Mouse (Mus musculus): Measurements from ENCODE around the gene Arhgef11. TPM values are rescaled to one million over a fixed set of nuclear protein-coding genes. Genes with fewer than 3 reads are reported as not detected.

Gene Arhgef11
- polyA plus RNA-seq, 1 experiment from 2014 or later = 27.4 TPM

DNA sequence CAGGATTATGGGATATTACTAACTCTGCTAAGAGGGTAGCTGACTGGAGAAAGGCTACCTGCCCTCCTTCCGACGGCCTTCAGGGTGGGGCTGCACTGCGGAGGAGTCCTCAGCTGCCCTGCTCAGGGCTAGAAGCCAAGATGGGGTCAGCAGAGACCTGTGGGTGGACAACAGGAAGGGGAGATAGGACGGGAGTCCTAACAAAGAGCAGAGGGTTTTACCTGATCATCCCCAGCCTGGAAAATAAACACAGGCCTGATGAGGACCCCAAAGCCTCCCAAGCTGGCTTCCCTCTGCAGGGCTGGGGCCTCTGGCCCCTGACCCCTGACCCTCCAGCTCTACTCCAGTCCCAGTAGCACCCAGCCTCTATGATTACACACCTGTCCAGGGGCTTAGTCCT is 145.8 kb downstream of the Arhgef11 start:
- no peak overlapping the region for H3K4me2 ChIP-seq (ENCODE audit: low read length)
- WGBS = 62% methylated on average over 4 of the region's 4 CpGs
- H3K27ac ChIP-seq (ENCODE audit: low read length) = no peak overlapping the region
- no peak overlapping the region for H3K9ac ChIP-seq (replicated peaks; ENCODE audit: low read depth, low read length)
- H3K9me3 ChIP-seq (ENCODE audit: control insufficient read depth, low read length) = no peaks in the 10 kb centered on the region
- H3K4me1 ChIP-seq (replicated peaks; ENCODE audit: control insufficient read depth, insufficient read depth, low read length) = peaks cover 4% of the 10 kb centered on the region; the same call in 1 of the 2 replicates
- no peak for ATAC-seq
- no peaks in the 10 kb centered on the region for H3K27me3 ChIP-seq (replicated peaks; ENCODE audit: control insufficient read depth, insufficient read depth, low read length)
- no peaks in the 10 kb centered on the region for H3K36me3 ChIP-seq (ENCODE audit: control insufficient read depth, insufficient read depth)
- H3K4me3 ChIP-seq (replicated peaks; ENCODE audit: low read length) = no peak overlapping the region

DNA sequence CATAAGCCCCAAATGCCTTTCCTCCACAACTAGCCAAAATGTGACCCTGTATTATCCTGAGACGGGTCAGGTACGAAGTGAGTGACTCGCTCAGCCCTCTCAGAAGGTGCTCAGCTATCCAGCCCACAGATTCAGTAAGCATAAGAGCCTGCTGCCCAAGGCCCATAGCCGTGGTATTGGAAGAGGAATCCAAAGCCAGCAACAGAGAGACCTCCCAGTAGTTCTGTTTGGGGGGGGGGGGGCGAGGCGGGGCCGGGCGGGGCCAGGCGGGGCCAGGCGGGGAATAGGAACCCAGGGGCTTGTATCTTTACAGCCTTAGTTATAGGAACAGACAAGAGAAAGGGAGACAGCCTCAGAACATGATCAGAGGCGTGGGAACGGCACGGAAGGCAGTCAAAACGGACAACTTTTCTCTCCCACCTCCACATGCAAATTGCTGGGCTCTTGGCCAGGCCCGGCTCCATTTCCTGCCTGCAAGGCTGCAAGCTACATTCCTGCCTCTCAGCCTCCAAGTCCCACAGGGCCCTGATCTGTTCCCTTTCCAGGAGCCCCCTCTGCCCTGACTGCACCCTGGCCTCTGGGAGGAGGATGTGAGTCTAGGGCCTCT is 146.4 kb downstream of the Arhgef11 start:
- ATAC-seq = 0 out of 2 replicates have a peak, but pooled peaks have one; percentile 36
- Histone ChIP-seq H3K4me1 (replicated peaks; ENCODE audit: control insufficient read depth, insufficient read depth, low read length) (peaks cover 4% of the 10 kb centered on the region; the same call in 1 of the 2 replicates), H3K4me3 (replicated peaks; ENCODE audit: low read length) (no peak overlapping the region), H3K27ac (ENCODE audit: low read length) (no peak overlapping the region), H3K9ac (replicated peaks; ENCODE audit: low read depth, low read length) (0 out of 2 replicates have a peak overlapping the region, but pooled peaks have one; percentile 14), H3K4me2 (ENCODE audit: low read length) (peak overlapping the region; percentile 29), H3K9me3 (ENCODE audit: control insufficient read depth, low read length) (no peaks in the 10 kb centered on the region), H3K36me3 (ENCODE audit: control insufficient read depth, insufficient read depth) (no peaks in the 10 kb centered on the region), H3K27me3 (replicated peaks; ENCODE audit: control insufficient read depth, insufficient read depth, low read length) (peaks cover under 1% of the 10 kb centered on the region; the same call in 1 of the 2 replicates)
- 18% methylated on average over 15 of the region's 15 CpGs for WGBS

DNA sequence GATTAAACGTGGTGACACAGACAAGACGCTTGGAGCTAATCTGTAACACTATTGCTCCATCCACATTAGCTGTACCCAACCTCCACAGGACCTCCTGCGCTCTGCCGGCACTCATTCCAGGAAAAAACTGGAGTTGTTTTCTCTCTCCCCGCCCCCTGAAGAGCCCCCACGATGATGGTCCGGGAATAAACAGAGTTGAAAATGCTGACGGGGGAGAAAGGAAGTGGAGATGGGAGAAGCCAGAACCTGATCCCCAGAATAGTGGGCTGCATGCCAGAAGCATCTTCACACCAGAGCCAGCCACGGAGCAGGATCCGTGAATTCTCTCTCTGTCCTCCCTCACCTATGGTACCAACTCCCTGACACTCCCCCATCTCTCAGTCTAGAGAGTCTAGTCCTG is 147.1 kb downstream of the Arhgef11 start:
- no peak overlapping the region for H3K4me3 ChIP-seq (replicated peaks; ENCODE audit: low read length)
- H3K27ac ChIP-seq (ENCODE audit: low read length) = peak overlapping the region; percentile 33; the same call in 1 of the 2 replicates
- no peak overlapping the region for H3K9ac ChIP-seq (replicated peaks; ENCODE audit: low read depth, low read length)
- no peaks in the 10 kb centered on the region for H3K36me3 ChIP-seq (ENCODE audit: control insufficient read depth, insufficient read depth)
- ATAC-seq = no peak
- WGBS = 44% methylated on average over 10 of the region's 10 CpGs
- peaks cover 7% of the 10 kb centered on the region; the same call in 1 of the 2 replicates for H3K4me1 ChIP-seq (replicated peaks; ENCODE audit: control insufficient read depth, insufficient read depth, low read length)
- H3K27me3 ChIP-seq (replicated peaks; ENCODE audit: control insufficient read depth, insufficient read depth, low read length) = peaks cover 6% of the 10 kb centered on the region; the same call in 1 of the 2 replicates
- H3K4me2 ChIP-seq (ENCODE audit: low read length) = no peak overlapping the region; the same call in 1 of the 2 replicates
- H3K9me3 ChIP-seq (ENCODE audit: control insufficient read depth, low read length) = no peaks in the 10 kb centered on the region

DNA sequence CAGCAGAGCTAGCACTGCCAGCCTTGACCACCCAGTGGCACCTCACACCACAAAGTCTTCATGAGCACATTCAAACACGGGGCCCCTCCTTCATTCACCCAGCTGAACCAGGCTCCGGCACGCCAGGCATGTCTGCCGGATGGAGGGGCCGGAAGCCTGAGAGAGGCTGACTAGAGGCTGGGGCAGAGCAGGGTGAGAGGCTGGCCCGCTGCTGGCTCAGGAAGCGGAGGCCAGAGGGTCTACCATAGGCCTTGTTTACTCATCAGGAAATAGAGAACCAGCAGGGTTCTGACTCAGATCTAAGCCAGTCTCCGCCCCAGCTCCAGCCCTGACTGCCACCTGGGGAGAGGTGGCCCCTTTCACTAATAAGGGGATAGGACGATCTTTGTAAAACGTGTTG is 147.7 kb downstream of the Arhgef11 start:
- 14% methylated on average over 10 of the region's 10 CpGs for WGBS
- peaks cover 11% of the 10 kb centered on the region; the same call in 1 of the 2 replicates for H3K27me3 ChIP-seq (replicated peaks; ENCODE audit: control insufficient read depth, insufficient read depth, low read length)

DNA sequence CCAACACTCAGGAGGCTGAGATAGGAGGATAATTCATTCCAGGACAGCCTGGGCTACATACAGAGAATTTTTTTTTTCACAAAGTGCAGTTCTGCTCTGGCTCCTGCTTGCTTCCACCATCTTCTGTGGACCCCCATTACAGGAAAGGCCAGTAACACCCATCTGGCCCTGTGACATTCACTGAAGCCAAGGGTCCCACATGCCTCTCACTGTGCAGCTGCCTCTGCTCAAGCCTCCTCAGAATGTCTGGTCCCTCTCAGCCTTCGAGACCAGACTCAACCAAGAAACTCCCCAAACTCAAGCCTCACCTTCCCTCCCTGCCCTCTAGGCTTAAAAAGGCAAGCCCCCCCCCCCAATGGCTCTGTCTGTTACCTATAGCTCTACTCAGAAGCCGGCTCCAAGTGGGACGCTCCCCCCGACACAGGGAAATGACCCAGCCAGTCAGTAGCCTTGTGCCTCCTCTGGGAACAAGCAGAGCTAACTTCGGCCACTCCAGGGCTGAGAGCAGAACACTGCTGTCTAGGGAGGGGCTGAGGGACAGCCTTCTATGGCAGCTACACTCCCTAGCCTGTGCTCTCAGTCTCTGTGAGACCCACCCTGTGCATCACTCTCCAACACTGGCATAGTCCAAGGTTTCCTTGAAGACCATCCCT is 148.4 kb downstream of the Arhgef11 start:
- H3K4me1 ChIP-seq (replicated peaks; ENCODE audit: control insufficient read depth, insufficient read depth, low read length) = peaks cover 7% of the 10 kb centered on the region; the same call in 1 of the 2 replicates
- no peaks in the 10 kb centered on the region for H3K9me3 ChIP-seq (ENCODE audit: control insufficient read depth, low read length)
- H3K36me3 ChIP-seq (ENCODE audit: control insufficient read depth, insufficient read depth) = no peaks in the 10 kb centered on the region
- no peak overlapping the region for H3K4me3 ChIP-seq (replicated peaks; ENCODE audit: low read length)
- 69% methylated on average over 5 of the region's 5 CpGs for WGBS
- ATAC-seq = no peak
- H3K27ac ChIP-seq (ENCODE audit: low read length) = no peak overlapping the region
- H3K9ac ChIP-seq (replicated peaks; ENCODE audit: low read depth, low read length) = no peak overlapping the region
- H3K27me3 ChIP-seq (replicated peaks; ENCODE audit: control insufficient read depth, insufficient read depth, low read length) = peaks cover 11% of the 10 kb centered on the region; the same call in 1 of the 2 replicates
- H3K4me2 ChIP-seq (ENCODE audit: low read length) = no peak overlapping the region

More for the DNA sequence above, 147.7 kb downstream of the Arhgef11 start:
- Histone ChIP-seq H3K4me3 (replicated peaks; ENCODE audit: low read length) (no peak overlapping the region), H3K27ac (ENCODE audit: low read length) (no peak overlapping the region), H3K4me2 (ENCODE audit: low read length) (no peak overlapping the region; the same call in 1 of the 2 replicates), H3K9me3 (ENCODE audit: control insufficient read depth, low read length) (no peaks in the 10 kb centered on the region), H3K9ac (replicated peaks; ENCODE audit: low read depth, low read length) (no peak overlapping the region), H3K4me1 (replicated peaks; ENCODE audit: control insufficient read depth, insufficient read depth, low read length) (peaks cover 7% of the 10 kb centered on the region; the same call in 1 of the 2 replicates), H3K36me3 (ENCODE audit: control insufficient read depth, insufficient read depth) (no peaks in the 10 kb centered on the region)
- ATAC-seq = no peak

DNA sequence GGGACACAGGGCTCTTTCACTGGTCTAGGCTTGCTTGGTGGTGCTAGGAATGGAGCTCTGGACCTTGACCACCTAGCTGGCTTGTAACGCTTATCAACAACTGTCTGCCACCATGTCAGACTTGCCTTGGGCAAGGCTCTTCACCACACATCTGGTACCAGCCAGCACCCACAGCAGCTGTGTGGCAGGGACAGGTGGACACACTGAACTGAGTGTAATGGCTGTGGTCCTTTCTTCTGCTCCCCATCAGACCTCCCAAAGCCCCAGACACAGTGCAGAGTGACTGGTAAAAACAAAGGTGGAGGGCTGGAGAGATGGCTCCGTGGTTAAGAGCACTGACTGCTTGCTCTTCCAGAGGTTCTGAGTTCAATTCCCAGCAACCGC is 148.9 kb downstream of the Arhgef11 start:
- no peaks in the 10 kb centered on the region for H3K36me3 ChIP-seq (ENCODE audit: control insufficient read depth, insufficient read depth)
- no peak for ATAC-seq
- H3K4me2 ChIP-seq (ENCODE audit: low read length) = no peak overlapping the region
- H3K27ac ChIP-seq (ENCODE audit: low read length) = no peak overlapping the region
- H3K27me3 ChIP-seq (replicated peaks; ENCODE audit: control insufficient read depth, insufficient read depth, low read length) = peaks cover 11% of the 10 kb centered on the region; the same call in 1 of the 2 replicates
- no peak overlapping the region for H3K4me3 ChIP-seq (replicated peaks; ENCODE audit: low read length)
- no peak overlapping the region for H3K9ac ChIP-seq (replicated peaks; ENCODE audit: low read depth, low read length)
- H3K4me1 ChIP-seq (replicated peaks; ENCODE audit: control insufficient read depth, insufficient read depth, low read length) = peaks cover 7% of the 10 kb centered on the region; the same call in 1 of the 2 replicates
- H3K9me3 ChIP-seq (ENCODE audit: control insufficient read depth, low read length) = no peaks in the 10 kb centered on the region
- 83% methylated on average over 3 of the region's 3 CpGs for WGBS

DNA sequence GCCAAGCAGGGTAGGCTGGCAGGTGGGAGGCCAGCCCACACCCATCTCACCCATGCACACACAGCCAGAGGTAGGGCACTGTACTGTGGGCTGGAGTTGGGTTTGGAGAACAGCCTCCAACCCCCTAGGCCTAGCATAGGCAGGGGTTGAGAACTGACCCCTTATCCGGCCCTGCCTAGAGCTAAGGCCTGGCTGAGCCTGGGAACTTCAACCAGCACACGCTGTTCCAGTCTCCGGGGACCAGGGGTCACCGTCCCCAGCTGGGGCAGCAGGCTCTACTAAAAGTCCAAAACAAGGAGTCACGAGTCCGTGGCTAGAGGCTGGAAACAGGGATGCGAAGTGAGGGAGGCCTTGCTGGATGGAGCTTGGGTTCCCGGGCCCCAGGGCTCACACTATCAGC is 150.4 kb downstream of the Arhgef11 start:
- H3K9ac ChIP-seq (replicated peaks; ENCODE audit: low read depth, low read length) = no peak overlapping the region
- peak overlapping the region; percentile 2; the same call in 1 of the 2 replicates for H3K4me3 ChIP-seq (replicated peaks; ENCODE audit: low read length)
- no peaks in the 10 kb centered on the region for H3K36me3 ChIP-seq (ENCODE audit: control insufficient read depth, insufficient read depth)
- H3K27ac ChIP-seq (ENCODE audit: low read length) = no peak overlapping the region
- H3K4me1 ChIP-seq (replicated peaks; ENCODE audit: control insufficient read depth, insufficient read depth, low read length) = peaks cover 7% of the 10 kb centered on the region; the same call in 1 of the 2 replicates
- WGBS = 69% methylated on average over 8 of the region's 8 CpGs
- peaks cover 11% of the 10 kb centered on the region; the same call in 1 of the 2 replicates for H3K27me3 ChIP-seq (replicated peaks; ENCODE audit: control insufficient read depth, insufficient read depth, low read length)
- H3K9me3 ChIP-seq (ENCODE audit: control insufficient read depth, low read length) = no peaks in the 10 kb centered on the region
- peak overlapping the region; percentile 8; the same call in 1 of the 2 replicates for H3K4me2 ChIP-seq (ENCODE audit: low read length)
- no peak for ATAC-seq

DNA sequence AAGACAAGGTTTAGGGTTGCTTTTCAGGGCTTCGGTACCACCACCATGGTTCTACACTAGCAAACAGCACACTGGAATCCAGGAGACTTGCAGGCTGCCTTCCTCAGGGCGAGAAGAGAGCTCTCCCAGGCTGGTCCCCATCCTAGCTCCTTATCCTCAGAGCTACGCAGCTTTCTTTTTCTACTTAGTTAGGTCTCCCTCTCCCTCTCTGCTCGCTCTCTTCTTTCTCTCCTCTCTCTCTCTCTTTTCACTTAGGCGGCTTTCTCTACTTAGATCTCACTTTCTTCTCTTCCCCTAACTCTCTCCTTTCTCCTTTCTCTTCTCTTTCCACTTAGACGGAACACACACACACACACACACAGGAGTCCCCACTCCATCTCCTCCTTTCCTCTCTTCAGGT is 151.1 kb downstream of the Arhgef11 start:
- no peak for ATAC-seq
- H3K9ac ChIP-seq (replicated peaks; ENCODE audit: low read depth, low read length) = no peak overlapping the region
- peak overlapping the region; percentile 31; the same call in 1 of the 2 replicates for H3K4me2 ChIP-seq (ENCODE audit: low read length)
- 56% methylated on average over 6 of the region's 6 CpGs for WGBS
- no peaks in the 10 kb centered on the region for H3K36me3 ChIP-seq (ENCODE audit: control insufficient read depth, insufficient read depth)
- H3K4me3 ChIP-seq (replicated peaks; ENCODE audit: low read length) = peak overlapping the region; percentile 31; the same call in 1 of the 2 replicates
- peaks cover 11% of the 10 kb centered on the region; the same call in 1 of the 2 replicates for H3K27me3 ChIP-seq (replicated peaks; ENCODE audit: control insufficient read depth, insufficient read depth, low read length)
- H3K27ac ChIP-seq (ENCODE audit: low read length) = no peak overlapping the region
- no peaks in the 10 kb centered on the region for H3K9me3 ChIP-seq (ENCODE audit: control insufficient read depth, low read length)
- peaks cover 7% of the 10 kb centered on the region; the same call in 1 of the 2 replicates for H3K4me1 ChIP-seq (replicated peaks; ENCODE audit: control insufficient read depth, insufficient read depth, low read length)

DNA sequence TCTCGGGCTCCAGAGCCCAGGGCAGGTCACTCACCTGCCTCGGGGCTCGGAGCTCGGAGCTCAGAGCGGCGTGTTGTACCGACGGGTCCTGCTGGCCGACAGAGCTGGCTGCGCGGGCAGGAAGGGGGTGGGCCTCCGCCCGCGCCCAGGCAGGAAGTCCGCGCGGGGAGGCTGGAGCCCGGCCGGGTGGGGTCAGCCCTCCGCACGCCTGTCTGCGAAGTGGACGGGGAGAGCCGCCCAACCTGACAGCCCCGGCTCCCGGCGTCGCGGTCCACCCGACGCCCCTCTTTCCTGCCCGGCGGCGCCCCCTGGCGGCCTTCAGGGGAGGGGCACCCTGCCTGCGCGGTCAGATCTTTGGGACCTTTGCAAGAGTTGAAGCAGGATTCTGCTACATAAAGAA is 151.5 kb downstream of the Arhgef11 start:
- ATAC-seq = peak; percentile 29; the same call in 1 of the 2 replicates
- H3K36me3 ChIP-seq (ENCODE audit: control insufficient read depth, insufficient read depth) = no peaks in the 10 kb centered on the region
- WGBS = 3% methylated on average over 34 of the region's 37 CpGs
- no peak overlapping the region for H3K27ac ChIP-seq (ENCODE audit: low read length)
- H3K9ac ChIP-seq (replicated peaks; ENCODE audit: low read depth, low read length) = no peak overlapping the region
- H3K4me2 ChIP-seq (ENCODE audit: low read length) = peak overlapping the region; percentile 31
- H3K9me3 ChIP-seq (ENCODE audit: control insufficient read depth, low read length) = no peaks in the 10 kb centered on the region
- H3K27me3 ChIP-seq (replicated peaks; ENCODE audit: control insufficient read depth, insufficient read depth, low read length) = peaks cover 11% of the 10 kb centered on the region; the same call in 1 of the 2 replicates
- H3K4me3 ChIP-seq (replicated peaks; ENCODE audit: low read length) = peak overlapping the region; percentile 31
- peaks cover 7% of the 10 kb centered on the region; the same call in 1 of the 2 replicates for H3K4me1 ChIP-seq (replicated peaks; ENCODE audit: control insufficient read depth, insufficient read depth, low read length)

Measured in forebrain, embryonic 16.5 days (tissue).